Mouse (Mus musculus): ENCODE measurements around the gene Dhdh. TPM values are rescaled to one million over a fixed set of nuclear protein-coding genes. Genes with fewer than 3 reads are reported as not detected.
"Not testable (repeated sequence)": the region's sequence is repeated elsewhere in the genome, so short reads cannot be mapped to it uniquely, and the experiment has no call there.

Dhdh gene
- total RNA-seq, 2 experiments from 2014 or later: 3.0 to 3.1 TPM

DNA sequence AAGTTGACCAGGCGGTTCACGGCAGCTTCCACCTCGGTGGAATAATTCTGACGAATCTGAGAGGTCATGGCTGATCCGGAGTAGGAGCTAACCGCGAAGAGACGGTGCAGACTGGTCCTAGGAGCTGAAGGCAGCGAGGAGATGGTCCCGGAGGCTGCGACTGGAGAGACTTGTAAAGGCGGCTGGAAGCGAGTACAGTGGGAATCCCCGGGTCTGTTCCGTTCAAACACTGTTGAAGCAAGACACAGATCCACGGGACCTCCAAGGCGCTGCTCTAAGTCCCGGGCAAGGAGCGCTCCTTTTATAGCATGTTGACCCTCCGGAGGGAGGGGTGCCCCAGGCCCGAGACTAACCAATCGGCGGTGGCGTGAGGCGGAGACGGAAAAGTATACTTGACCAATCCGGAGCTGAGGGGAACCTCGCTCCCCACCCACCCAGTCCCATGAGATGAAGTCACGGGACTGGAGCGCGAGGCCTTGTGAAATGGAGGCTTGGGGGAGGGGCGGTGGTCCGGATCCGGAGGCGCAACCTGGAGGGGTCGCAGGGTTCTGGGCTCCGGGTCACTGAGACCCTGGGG lies 29.0 kb downstream of the Dhdh start, which contains the start of gene Ftl1:
Gene Ftl1 (minus strand): TSS at position 321 of the 577 bp plus-strand sequence.
- intact Hi-C loops (cut with DNase I): not testable (repeated sequence)
- DNase-seq (ENCODE audit: extremely low spot score in 1 of 2, low spot score in 2 of 2): peak; percentile 98 to 99

DNA sequence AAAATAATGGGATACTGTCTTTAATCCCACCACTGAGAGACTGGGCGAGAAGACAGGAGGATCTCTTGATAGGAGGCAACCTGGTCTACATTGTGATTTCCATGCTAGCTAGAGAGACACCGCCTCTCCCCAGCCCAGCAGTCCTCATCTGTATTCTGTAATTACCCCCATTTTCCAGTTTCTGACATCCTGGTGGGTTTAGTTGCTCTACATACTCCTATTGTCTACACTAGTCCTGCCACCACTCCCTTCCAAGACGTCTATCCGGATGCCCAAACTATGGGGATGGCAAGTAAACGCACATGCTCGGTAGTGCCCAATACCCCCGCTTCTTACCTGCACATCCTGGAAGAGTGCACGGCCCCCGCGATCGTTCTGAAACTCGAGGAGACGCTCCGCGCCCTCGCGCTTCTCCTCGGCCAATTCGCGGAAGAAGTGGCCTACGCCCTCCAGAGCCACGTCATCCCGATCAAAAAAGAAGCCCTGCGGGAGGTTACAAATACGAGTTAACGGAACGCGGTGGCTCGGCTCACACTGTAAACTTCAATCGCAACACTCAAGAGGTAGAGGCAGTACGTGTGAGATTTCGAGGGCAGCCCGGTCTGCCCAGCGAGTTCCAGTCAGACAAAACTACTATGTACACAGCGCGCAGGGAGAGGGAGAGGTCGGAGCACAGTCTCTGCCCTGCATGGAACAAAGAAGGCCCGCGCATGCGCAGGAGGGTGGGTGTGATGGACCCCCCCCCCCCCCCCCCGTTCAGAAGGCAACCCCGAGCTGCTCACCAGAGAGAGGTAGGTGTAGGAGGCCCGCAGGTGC lies 29.6 kb downstream of the Dhdh start:
- intact Hi-C loops (cut with DNase I): no loop called here
- peak; percentile 62 to 90 for DNase-seq (ENCODE audit: extremely low spot score in 1 of 2, low spot score in 2 of 2)

DNA sequence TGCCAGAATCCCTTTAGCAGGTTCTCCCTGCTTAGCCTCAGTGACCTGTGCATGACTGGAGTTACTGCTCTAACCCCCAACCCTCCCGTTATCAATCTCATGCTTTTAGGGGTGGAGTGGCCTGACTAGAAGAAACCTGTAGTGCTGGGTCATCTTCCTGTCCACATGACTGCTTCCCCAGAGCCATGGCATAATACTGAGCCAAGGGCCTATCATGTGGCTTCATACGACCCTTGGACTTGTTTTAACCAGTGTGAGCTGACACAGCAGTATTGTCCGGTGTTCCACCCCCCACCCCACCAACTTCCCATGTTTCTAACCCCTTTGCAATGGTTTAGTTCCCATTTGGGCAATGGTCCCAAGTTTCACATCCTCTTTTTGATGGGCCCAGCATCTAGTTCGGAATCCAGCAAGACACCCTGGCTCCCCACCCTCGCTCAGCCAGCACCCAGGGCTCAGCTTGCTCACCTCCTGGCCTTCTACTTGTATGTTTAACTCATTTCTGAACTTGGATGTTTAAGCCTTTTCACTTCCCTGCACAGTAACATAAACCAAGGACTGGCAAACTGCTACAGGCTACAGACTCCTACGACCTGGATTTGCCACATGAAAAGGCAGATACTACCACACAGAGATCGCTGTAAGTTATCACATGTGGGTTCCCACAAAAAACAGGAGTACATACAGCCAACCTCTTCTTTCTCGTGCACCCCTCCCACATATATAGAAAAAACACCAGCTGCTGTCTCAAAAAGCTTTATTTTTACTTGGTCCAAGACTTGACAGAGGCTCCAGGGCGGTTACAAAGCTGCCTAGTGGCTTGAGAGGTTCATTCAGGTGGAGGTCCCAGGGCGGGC lies 31.2 kb downstream of the Dhdh start:
- DNase-seq (ENCODE audit: extremely low spot score in 1 of 2, low spot score in 2 of 2): peak in 1 of 2 experiments; percentile 43
- intact Hi-C loops (cut with DNase I): no loop called here

DNA sequence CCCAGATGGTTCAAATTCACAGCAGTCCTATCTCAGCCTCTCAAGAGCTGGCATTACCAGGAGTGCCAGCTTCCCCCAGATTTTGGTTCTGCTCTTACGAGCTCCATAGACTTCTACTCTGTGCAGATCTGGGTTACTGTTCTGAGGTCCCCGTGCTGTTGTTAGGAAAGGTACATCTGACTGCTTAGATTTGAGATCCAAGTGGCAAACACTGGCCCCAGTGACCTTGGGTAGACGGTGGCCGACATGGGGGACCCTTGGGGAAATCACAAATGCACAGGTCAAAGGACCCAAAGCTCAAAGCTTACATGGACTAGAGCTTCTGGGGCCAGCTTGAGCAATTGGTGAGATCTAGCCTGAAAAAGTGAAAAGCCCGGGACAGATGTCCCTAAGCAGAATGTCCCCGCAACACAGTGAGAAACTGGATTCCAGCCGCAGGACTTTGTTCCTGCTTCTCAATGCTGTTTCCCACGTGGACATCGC lies 31.8 kb downstream of the Dhdh start:
- DNase-seq (ENCODE audit: extremely low spot score in 1 of 2, low spot score in 2 of 2): no peak
- intact Hi-C loops (cut with DNase I): no loop called here

DNA sequence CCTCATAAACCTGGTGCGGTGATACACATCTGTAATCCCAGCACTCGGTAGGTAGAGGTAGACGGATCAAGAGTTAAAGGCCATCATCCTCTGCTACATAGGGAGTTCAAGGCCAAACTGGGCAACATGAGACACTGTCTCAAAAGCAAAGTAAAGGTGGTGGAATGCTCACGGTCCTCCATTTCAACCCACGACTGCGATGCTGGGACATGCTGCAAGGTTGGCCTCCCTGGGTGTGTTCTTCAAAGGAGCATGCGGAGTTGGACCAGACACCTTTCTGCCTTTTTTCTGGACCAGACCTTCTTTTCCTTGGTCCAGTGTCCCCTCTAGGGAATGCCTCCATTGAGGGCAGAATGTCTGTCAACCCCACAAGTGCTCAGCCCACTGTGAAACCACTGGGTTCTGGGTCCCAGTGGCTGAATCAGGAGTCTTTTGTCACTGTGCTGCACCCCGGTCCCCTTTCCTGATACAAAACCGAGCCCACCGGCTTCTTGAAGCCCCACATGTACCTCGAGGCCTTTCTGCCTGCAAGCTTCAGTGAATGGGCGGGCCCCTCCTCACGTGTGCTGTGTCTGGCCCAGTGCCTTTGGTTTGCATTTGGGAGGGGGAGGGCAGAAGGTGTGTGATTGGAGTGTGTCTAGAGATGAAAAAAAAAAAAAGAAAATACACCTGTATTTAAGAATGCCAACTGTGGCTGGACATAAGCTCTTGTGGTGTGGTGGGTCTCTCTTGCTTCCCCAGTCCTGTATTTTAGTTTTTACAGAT lies 32.5 kb downstream of the Dhdh start:
- no peak for DNase-seq (ENCODE audit: extremely low spot score in 1 of 2, low spot score in 2 of 2)
- intact Hi-C loops (cut with DNase I): no loop called here

DNA sequence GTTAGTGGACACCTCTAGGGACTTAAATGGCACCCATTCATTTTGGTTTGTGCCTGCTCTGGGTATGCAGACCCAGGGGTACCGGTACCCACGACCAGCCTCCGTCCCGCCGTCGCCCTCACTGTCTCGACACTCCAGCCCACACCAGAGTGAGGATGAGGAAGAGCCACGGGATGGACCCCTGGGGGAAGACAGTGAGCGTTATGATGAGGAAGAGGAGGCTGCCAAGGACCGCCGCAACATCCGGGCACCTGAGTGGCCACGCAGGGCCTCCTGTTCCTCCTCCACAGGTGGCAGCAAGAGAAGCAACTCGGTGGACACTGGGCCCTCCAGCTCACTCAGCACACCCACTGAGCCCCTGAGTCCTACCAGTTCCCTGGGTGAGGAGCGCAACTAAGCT lies 33.6 kb downstream of the Dhdh start:
- no peak for DNase-seq (ENCODE audit: extremely low spot score in 1 of 2, low spot score in 2 of 2)
- intact Hi-C loops (cut with DNase I): no loop called here

DNA sequence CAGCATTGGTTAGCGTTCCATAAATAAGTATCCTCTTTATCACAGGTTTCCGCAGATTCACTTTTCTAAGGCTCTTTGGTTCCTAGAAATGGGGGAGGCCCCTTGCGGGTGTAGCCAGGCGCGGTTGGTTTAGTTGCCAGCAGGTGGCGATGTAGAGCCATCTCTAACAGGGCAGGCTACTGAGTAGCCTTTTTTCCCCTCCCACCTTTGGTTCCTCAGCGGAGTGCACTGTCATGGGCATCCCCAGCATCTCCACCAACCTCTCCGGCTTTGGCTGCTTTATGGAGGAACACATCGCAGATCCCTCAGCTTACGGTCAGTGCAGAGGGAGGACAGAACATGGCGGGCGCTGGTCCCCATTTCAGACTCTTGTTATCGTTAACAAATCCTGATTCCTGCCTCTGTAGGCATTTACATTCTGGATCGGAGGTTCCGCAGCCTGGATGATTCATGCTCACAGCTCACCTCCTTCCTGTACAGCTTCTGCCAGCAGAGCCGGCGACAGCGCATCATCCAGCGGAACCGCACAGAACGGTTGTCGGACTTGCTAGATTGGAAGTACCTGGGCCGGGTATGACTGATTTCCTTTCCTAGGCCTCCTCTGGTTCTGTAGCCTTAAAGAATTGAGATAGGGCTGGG lies 37.1 kb downstream of the Dhdh start:
- intact Hi-C loops (cut with DNase I): no loop called here
- DNase-seq (ENCODE audit: extremely low spot score in 1 of 2, low spot score in 2 of 2): peak; percentile 79 to 87

DNA sequence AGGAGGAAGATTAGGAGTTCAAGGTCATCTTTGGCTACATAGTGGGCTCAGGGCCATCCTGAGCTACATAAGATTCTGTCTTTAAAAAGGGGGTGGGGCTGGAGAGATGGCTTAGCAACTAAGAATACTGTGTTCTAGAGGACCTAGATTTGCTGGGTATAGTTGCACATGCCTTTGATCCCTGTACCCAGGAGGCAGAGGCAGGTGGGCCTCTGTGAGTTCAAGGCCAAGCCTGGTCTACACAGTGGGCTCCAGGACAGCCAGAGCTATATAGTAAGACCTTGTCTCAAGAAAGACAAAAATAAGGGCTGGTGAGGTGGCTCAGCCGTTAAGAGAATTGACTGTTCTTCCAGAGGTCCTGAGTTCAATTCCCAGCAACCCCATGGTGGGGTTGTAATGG lies 38.6 kb downstream of the Dhdh start:
- DNase-seq (ENCODE audit: extremely low spot score in 1 of 2, low spot score in 2 of 2): no peak
- intact Hi-C loops (cut with DNase I): no loop called here

DNA sequence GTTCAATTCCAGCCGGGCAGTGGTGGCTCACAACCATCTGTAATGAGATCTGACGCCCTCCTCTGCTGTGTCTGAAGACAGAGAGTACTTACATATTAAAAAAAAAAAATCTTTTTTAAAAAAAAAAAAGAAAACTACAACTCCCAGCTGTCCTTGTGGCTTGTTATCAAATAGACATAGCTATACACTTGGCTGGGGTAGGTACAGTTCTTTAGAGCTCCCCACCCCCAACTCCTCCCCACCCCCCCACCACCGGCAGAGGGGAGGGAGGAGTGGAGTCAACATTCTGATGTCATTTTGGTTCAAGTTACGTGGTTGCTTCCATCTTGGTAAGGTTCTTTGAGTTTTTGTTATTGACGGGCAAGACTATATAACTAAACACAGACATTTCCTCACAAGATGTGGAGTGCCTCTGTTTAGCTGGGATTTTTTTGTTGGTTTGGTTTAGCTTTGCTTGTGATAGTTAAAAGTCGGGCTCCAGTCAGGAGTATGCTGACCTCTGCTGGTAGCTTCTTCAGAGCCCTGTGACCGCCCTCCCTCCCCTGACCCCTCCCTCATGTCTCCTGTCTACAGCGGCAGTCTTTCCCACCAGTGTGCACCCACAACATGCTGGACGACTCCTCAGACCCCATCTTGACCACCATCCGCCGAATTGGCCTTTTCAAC lies 41.1 kb downstream of the Dhdh start:
- peak in 1 of 2 experiments; percentile 44 for DNase-seq (ENCODE audit: extremely low spot score in 1 of 2, low spot score in 2 of 2)
- intact Hi-C loops (cut with DNase I): no loop called here

DNA sequence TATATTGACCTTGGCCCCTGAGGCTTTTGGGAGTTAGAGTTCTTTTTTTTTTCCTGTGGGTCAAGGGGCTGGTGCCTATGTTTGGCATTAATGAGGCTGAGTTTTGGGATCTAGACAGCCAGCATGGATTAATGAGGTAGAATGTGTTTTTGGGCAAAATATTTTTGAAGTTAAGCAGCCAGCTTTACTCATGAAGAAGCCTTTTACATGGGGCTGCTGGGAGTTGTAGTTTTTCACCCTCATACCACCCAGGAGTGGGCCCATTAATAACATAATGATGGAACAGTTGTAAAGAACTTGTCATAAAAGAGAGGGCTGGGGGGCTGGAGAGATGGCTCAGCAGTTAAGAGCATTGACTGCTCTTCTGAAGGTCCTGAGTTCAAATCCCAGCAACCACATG lies 42.0 kb downstream of the Dhdh start:
- intact Hi-C loops (cut with DNase I): no loop called here
- DNase-seq (ENCODE audit: extremely low spot score in 1 of 2, low spot score in 2 of 2): no peak

DNA sequence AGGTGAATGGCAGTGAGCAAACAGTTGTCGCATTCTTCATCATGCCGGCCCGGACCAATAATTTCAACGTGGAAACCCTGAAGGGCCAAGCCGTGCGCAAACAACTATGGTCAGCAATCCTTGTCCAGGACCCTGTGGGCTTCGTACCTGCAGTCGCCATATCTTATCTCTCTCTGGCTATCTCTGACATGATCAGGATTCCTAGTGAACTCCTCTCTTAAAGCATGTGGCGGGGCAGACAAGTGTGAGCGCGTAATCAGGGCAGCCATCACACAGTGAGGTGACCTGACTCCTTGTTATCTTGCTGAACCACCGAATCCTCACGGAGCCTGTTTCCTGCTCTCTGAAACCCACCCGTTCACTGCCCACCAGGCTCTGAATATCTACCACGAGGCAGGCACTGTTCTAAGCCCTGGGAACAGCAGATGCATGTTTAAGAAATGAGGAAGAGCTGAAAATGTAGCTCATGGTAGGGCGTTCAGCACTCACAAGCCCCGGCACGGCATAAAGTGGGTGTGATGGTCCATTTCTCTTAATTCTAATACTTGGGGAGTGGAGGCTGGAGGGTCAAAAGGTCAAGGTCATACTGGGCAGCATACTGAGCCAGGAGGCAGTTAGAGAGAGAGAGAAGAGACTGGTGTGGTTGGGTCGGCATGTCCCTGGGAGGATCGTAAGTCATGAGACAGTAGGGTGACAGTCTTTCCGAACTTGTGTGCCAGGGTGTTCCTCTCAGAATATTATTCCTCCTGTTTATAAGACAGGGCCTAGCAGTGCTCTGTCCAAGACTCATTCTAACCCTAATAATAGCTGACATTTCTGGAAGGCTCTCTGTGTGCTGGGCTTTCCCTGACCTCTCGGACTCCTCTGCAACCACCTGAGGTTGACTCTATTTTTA lies 44.8 kb downstream of the Dhdh start:
- intact Hi-C loops (cut with DNase I): no loop called here
- no peak for DNase-seq (ENCODE audit: extremely low spot score in 1 of 2, low spot score in 2 of 2)

DNA sequence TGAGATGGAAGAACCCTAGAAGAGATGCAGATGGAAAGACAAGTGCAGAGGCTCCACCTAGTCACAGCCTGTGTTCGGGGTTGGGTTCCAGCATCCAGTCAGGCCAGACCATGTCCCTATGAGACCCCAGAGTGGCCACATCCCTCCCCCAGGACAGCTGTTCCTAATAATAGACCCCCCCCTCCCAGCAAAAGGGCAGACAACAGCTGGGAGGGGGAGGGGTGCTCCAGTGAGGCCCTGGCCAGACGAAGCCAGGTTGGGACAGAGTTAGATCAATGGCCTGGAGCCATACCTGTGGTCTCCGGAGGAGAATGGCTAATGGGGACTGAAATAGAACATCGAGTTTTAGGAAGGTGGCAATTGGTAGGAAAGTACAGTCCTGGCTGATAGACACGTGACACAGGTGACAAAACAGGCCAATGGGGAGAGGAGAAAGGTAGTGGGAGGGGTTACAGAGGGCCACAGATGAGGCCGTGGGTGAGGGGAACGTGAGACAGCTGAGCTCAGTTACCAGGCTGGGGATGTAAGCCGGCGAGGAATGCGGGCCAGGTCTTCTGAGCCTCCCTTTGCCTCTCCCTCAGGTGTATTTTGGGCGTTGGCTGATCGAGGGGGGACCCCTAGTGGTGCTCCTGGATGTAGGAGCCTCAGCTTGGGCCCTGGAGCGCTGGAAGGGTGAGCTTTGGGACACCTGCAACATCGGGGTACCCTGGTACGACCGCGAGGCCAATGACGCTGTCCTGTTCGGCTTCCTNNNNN lies 50.9 kb downstream of the Dhdh start, which contains the start of gene Ruvbl2:
Gene Ruvbl2 (minus strand): TSS at position 576 of the 756 bp plus-strand sequence.
- no peak for DNase-seq (ENCODE audit: extremely low spot score in 1 of 2, low spot score in 2 of 2)
- intact Hi-C loops (cut with DNase I): no loop called here

DNA sequence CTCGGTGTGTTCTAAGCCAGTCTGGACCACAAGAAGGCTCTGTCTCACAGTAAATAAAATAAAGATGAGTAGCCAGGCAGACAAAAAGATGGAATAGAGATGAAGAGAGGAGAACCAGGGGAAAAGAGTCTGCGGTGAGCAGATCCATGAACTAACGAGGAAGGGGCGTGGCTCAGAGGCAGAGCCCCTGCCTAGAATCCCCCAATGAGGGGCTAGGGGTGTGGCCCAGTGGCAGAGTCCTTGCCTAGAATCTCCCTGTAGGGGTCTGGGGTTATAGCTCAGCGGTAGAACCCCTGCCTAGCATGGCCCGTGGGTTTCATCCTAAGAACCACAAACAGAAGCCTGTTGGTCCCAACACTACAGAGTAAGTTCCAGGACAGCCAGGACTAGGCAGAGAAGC lies 51.6 kb downstream of the Dhdh start:
- DNase-seq (ENCODE audit: extremely low spot score in 1 of 2, low spot score in 2 of 2): no peak
- intact Hi-C loops (cut with DNase I): no loop called here

DNA sequence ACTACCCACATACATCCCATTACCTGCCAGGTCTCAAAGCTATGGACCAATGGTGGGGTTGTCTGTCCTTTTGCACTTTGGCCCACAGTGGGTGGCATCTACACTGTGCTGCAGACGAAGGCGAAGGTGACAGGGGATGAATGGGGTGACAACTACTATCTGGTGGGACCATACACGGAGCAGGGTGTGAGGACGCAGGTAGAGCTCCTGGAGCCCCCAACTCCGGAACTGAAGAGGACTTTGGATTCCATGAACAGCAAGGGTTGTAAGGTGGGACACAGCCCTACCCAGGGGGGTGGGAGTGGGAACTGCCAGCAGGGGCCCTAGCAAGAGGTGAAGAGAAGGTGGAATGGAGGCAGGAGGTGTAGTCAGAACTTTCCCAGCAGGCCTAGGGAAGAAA lies 52.2 kb downstream of the Dhdh start:
- no peak for DNase-seq (ENCODE audit: extremely low spot score in 1 of 2, low spot score in 2 of 2)
- intact Hi-C loops (cut with DNase I): no loop called here

DNA sequence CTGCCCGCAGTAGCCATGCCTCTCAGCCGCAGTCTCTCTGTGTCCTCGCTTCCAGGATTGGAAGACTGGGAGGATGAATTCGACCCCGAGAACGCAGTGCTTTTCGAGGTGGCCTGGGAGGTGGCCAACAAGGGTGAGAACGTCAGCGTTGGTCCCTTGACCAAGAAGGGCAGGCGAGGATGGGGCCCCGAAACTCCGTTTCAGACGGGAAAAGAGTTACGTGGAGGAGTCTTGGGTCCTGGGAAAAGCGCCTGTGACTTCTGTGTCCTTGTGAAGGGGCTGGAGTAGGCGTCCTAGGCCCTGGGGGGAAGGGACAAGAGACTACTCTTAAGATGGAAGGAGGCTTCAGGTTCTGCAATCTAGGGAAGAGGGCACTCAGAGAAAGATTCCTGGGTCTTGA lies 53.6 kb downstream of the Dhdh start:
- intact Hi-C loops (cut with DNase I): no loop called here
- DNase-seq (ENCODE audit: extremely low spot score in 1 of 2, low spot score in 2 of 2): no peak

All from left cerebral cortex, postnatal 10 days (tissue).